In genomic region chr5:105732433-105732891, GRCm38 (mm10) we compare ENCODE assay signal across 8 mouse cellular contexts. TPM values are rescaled to one million over a fixed set of nuclear protein-coding genes. Genes with fewer than 3 reads are reported as not detected.
DNase-seq lines count a peak whose midpoint lies in the region; ATAC-seq and TF ChIP-seq lines count a peak whose summit lies in the region.

No protein-coding gene starts in this region.

- no peak for TF ChIP-seq CTCF in small intestine, adult 2 months (IDR thresholded peaks at IDR 0.05; ENCODE audit: extremely low read depth, insufficient read length, insufficient replicate concordance, low read depth, low read length)

- peak overlapping the region; percentile 89 for H3K4me2 ChIP-seq in kidney, embryonic 15.5 days

- no peaks in the 10 kb centered on the region; a peak in 1 of 4 replicates for H3K4me1 ChIP-seq in ES-E14 (ENCODE audit: control insufficient read depth in 2 of 2, insufficient read depth in 2 of 2, low read length in 2 of 2, poor library complexity in 1 of 2)
- H3K4me1 ChIP-seq in kidney, embryonic 15.5 days: peaks cover 36% of the 10 kb centered on the region
- peaks cover 19% of the 10 kb centered on the region for H3K4me1 ChIP-seq in small intestine, adult 2 months (ENCODE audit: control insufficient read depth, insufficient read depth, insufficient read length, low read length)

- H3K36me3 ChIP-seq in ES-E14 (ENCODE audit: control insufficient read depth, insufficient read depth, low read length, poor library complexity, severe bottlenecking): peaks cover 48% of the 10 kb centered on the region
- peaks cover 27% of the 10 kb centered on the region for H3K36me3 ChIP-seq in kidney, embryonic 15.5 days
- H3K36me3 ChIP-seq in small intestine, adult 2 months (ENCODE audit: control insufficient read depth, insufficient read depth, low read length): peaks cover 10% of the 10 kb centered on the region

- DNase-seq in ES-E14 (ENCODE audit: low read depth, low spot score): no peak
- peak; percentile 28 for DNase-seq in heart, adult 8-10 months (ENCODE audit: low spot score)
- peak; percentile 58 for DNase-seq in lung, postnatal 25 days (ENCODE audit: low spot score)
- no peak for DNase-seq in testis, postnatal 14 days (ENCODE audit: low spot score)
- no peak for DNase-seq in cerebellum, postnatal 14 days

- peaks cover 16% of the 10 kb centered on the region for H3K9me3 ChIP-seq in ES-E14 (ENCODE audit: control insufficient read depth, insufficient read depth, low read depth, low read length)
- H3K9me3 ChIP-seq in kidney, embryonic 15.5 days (replicated peaks): no peaks in the 10 kb centered on the region

- in situ Hi-C loops in ES-E14 (cut with MboI; ENCODE audit: low sequenced_read_pairs in 2 of 2, unreplicated experiment in 2 of 2): no loop called here

- no peaks in the 10 kb centered on the region for H3K27me3 ChIP-seq in kidney, embryonic 15.5 days
- no peaks in the 10 kb centered on the region for H3K27me3 ChIP-seq in small intestine, adult 2 months (ENCODE audit: control insufficient read depth, insufficient read depth, low read length)

- peak overlapping the region; percentile 44 to 49; a peak in 3 of 4 replicates for H3K4me3 ChIP-seq in ES-E14 (ENCODE audit: insufficient read depth in 1 of 2, low read depth in 1 of 2, low read length in 2 of 2, poor library complexity in 1 of 2, severe bottlenecking in 1 of 2)
- peak overlapping the region; percentile 49 for H3K4me3 ChIP-seq in kidney, embryonic 15.5 days (replicated peaks)
- peak overlapping the region; percentile 65 for H3K4me3 ChIP-seq in small intestine, adult 2 months (ENCODE audit: low read depth, low read length)

- ATAC-seq in common myeloid progenitor, adult 5-6 weeks (replicated peaks; ENCODE audit: low read depth, poor library complexity, severe bottlenecking): peak; percentile 45
- peak; percentile 63 for ATAC-seq in kidney, embryonic 15.5 days (replicated peaks; ENCODE audit: low FRiP score)

- no peak overlapping the region for H3K27ac ChIP-seq in ES-E14 (ENCODE audit: insufficient read depth, low read depth, low read length, poor library complexity, severe bottlenecking)
- peak overlapping the region; percentile 65 for H3K27ac ChIP-seq in kidney, embryonic 15.5 days
- 0 out of 2 replicates have a peak overlapping the region, but pooled peaks have one; percentile 21 for H3K27ac ChIP-seq in small intestine, adult 2 months (ENCODE audit: insufficient read depth, low read depth, low read length)

- 42% methylated on average over 11 of the region's 11 CpGs for WGBS in kidney, embryonic 15.5 days
- WGBS in small intestine, adult 2 months: 13% methylated on average over 11 of the region's 11 CpGs

- no peak for TF ChIP-seq POLR2A in small intestine, adult 2 months (IDR thresholded peaks at IDR 0.05; ENCODE audit: low read depth, low read length)

- H3K9ac ChIP-seq in ES-E14 (ENCODE audit: insufficient read depth, low read depth, low read length, poor library complexity, severe bottlenecking): peak overlapping the region; percentile 52
- peak overlapping the region; percentile 49 for H3K9ac ChIP-seq in kidney, embryonic 15.5 days

TF ChIP-seq in ES-E14, 5 proteins besides CTCF, POLR2A, EP300 and RAD21:
- TF ChIP-seq ZC3H11A (IDR thresholded peaks at IDR 0.05; ENCODE audit: borderline replicate concordance, low read depth, low read length) (no peak), HCFC1 (IDR thresholded peaks at IDR 0.05; ENCODE audit: borderline replicate concordance, insufficient read depth, low read length) (0 out of 2 replicates have a peak, but pooled peaks have one; percentile 4), CHD2 (IDR thresholded peaks at IDR 0.05; ENCODE audit: low read depth, low read length) (no peak)

RNA-seq across cellular contexts. Expression of gene Lrrc8d, which starts 32.7 kb away (rescaled TPM):
- 23.2 and 40.5 TPM in 2 replicates for total RNA-seq in ES-E14 (2012; rRNA removed)
- total RNA-seq in common myeloid progenitor, adult 5-6 weeks (2017): 15.6 and 19.9 TPM in 2 replicates
- 10 to 100 TPM in 1 of 4 experiments, 1 to 10 TPM in 3; 7.2 to 11.1 (median 9.0) TPM for total RNA-seq in heart, adult 8-10 months (2022)
- polyA plus RNA-seq in kidney, embryonic 15.5 days (2015; fragmentation: Nextera tagmentation; extraction: Ambion mirVana): 30.0 and 32.2 TPM in 2 replicates
- polyA plus RNA-seq in small intestine, adult 2 months (2012; rRNA removed): 10.4 and 16.6 TPM in 2 replicates

Comparison
In these comparisons a context has a peak if more than half of its experiments do, and no peak if none do; other contexts are left out.
1. DNase-seq: peak in heart, adult 8-10 months (single experiment) and lung, postnatal 25 days (single experiment); none in ES-E14 (single experiment), testis, postnatal 14 days (single experiment) and cerebellum, postnatal 14 days (0 of 2).
2. Peak in every context shown above with its lines, with median percentiles within 50 percentile points of each other: H3K4me3 ChIP-seq.